Mouse (Mus musculus) megakaryocyte, embryonic 14.5 days (primary cell): ENCODE measurements around the gene Mbl1.

ENCODE experiments used
- FLI1 ChIP-seq: IDR thresholded peaks from 2 replicates; pipeline ENCODE4 v1.6.1; 2012; ENCODE audit warnings: low read length, inconsistent platforms, mixed read lengths
- GATA1 ChIP-seq: IDR thresholded peaks from 3 replicates; pipeline ENCODE4 v1.6.1; 2012; ENCODE audit warnings: mixed read lengths, low read length, inconsistent platforms, borderline replicate concordance

- TF ChIP-seq FLI1 (no peak), GATA1 (no peak)
Observed at GRCm38 (mm10) chr14:41185059-41185821, 34.0 kb downstream of the Mbl1 start, which contains the start of gene Sftpd.
